Mouse (Mus musculus) heart, adult 2 months (tissue): Measurements from ENCODE around the gene Map2k5.

Experiments used
- CTCF ChIP-seq: fragments of 200-600 bp; IDR thresholded peaks from 2 replicates; pipeline ENCODE4 v1.8.1; 2022; ENCODE audit warnings: antibody characterized with exemption, mild to moderate bottlenecking, moderate library complexity
- EP300 ChIP-seq: fragments of 200-500 bp; IDR thresholded peaks from 2 replicates; pipeline ENCODE4 v1.6.1; 2011; ENCODE audit warnings: low read depth, low read length, control low read depth; ENCODE audit not compliant: insufficient read depth
- POLR2A ChIP-seq: fragments of 200-500 bp; IDR thresholded peaks from 2 replicates; pipeline ENCODE4 v1.6.1; 2011; ENCODE audit warnings: mild to moderate bottlenecking, low read depth, low read length, control low read depth; ENCODE audit not compliant: insufficient read depth

GRCm38 (mm10) chr9:63241961-63242360 lies 135.7 kb downstream of the Map2k5 start:
- no peak for TF ChIP-seq CTCF
- TF ChIP-seq POLR2A, result no peak
- TF ChIP-seq EP300, result no peak
